Mouse (Mus musculus) heart, embryonic 15.5 days (tissue): ENCODE data around the gene Pcgf3. TPM values are rescaled to one million over a fixed set of nuclear protein-coding genes. Genes with fewer than 3 reads are reported as not detected.

Experiments
- ATAC-seq: fragments of 200-750 bp; cut with Nextera tagmentation; replicated peaks from 2 replicates; pipeline ENCODE4 v1.8.0; 2017; ENCODE audit warnings: low read depth, moderate TSS enrichment; ENCODE audit not compliant: insufficient number of reproducible peaks, insufficient read depth, low FRiP score
- H3K27ac ChIP-seq: fragments of 300-500 bp; sonication (generic); 2 replicates; pipeline ENCODE4 v1.5.1; 2015; ENCODE audit warnings: mild to moderate bottlenecking, inconsistent platforms
- H3K27me3 ChIP-seq: fragments of 300-500 bp; sonication (generic); 2 replicates; pipeline ENCODE4 v1.6.1; 2015; ENCODE audit warnings: inconsistent platforms
- H3K36me3 ChIP-seq: fragments of 300-500 bp; sonication (generic); 2 replicates; pipeline ENCODE4 v1.6.1; 2015; ENCODE audit warnings: mild to moderate bottlenecking, inconsistent platforms
- H3K4me1 ChIP-seq: fragments of 300-500 bp; sonication (generic); replicated peaks from 2 replicates; pipeline ENCODE4 v1.6.1; 2015; ENCODE audit warnings: inconsistent platforms
- H3K4me2 ChIP-seq: fragments of 300-500 bp; sonication (generic); 2 replicates; pipeline ENCODE4 v1.6.1; 2015; ENCODE audit warnings: inconsistent platforms, mild to moderate bottlenecking, moderate library complexity
- H3K4me3 ChIP-seq: fragments of 300-500 bp; sonication (generic); 2 replicates; pipeline ENCODE4 v1.5.1; 2015; ENCODE audit warnings: mild to moderate bottlenecking, inconsistent platforms
- H3K9ac ChIP-seq: fragments of 300-500 bp; sonication (generic); 2 replicates; pipeline ENCODE4 v1.6.1; 2015; ENCODE audit warnings: mild to moderate bottlenecking, inconsistent platforms
- H3K9me3 ChIP-seq: fragments of 300-500 bp; sonication (generic); replicated peaks from 2 replicates; pipeline ENCODE4 v1.6.1; 2016; ENCODE audit warnings: inconsistent platforms
- WGBS: fragments of 180-500 bp; shearing (Covaris S2); methylation state at CpG from one replicate; pipeline ENCODE4 v1.1.7; 2015; ENCODE audit warnings: mixed read lengths; 5-methylcytosine and 5-hydroxymethylcytosine counted together
- polyA plus RNA-seq: library from polyadenylated mRNA; unstranded; fragments of >200 nt; fragmentation: Nextera tagmentation; extraction: Ambion mirVana; gene quantifications from 2 replicates; pipeline ENCODE4 v1.2.1, GENCODE M21; 2015

Pcgf3 gene
- polyA plus RNA-seq, 1 experiment from 2014 or later, result 15.2 TPM

DNA sequence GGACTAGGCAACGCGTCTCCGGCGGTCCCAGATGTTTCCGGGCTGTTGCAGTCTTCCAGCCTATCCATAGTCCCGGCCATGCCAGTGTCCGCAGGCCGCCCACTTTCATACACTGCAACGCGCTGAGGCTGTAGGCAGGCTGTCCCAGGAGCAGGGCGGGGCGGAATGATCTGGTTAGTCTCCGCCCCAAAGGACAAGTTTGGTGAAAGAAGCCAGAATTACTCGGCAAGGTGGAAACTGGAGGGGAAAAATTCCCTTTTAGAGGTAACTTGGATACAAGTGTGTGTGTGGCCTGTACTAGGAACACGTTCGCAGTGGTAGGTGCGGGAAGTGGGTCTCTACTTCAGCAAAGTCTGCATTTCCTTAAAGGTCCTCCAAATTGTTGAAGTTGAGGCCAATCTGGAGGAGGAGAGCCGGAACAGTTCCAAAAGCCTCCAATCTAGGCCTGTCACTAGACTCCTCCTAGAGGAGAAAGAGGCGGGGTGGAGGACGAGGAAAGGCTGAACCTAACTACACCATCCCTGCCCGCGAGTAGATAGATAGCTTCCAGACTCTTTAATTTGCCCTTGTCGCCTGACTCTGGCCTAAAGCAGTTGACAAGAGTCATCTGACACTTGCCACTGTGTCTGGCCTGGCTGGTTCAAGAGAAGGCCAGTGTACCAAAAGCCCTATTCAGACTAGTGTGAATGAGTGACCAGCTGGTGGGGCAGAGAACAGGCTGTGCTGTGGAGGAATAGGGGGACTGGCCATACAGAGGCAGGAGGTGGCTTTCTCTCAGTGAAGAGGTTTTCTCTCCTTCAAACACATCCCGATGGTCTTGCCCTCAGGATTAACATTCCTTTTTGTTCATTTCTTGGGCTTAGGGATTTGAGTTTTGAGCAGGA, 12.0 kb upstream of the Pcgf3 start, which contains the start of gene Mfsd7a:
Gene Mfsd7a (minus strand): TSS at position 107 of the 884 bp plus-strand sequence.
- H3K4me1 ChIP-seq, result peaks cover 14% of the 10 kb centered on the region
- peak within 1 kb of the TSS; percentile 49 for H3K4me3 ChIP-seq
- peak within 1 kb of the TSS; percentile 20 for H3K9ac ChIP-seq
- no peaks in the 10 kb centered on the region for H3K9me3 ChIP-seq
- WGBS, result 10% methylated on average over 24 of the region's 24 CpGs
- H3K27me3 ChIP-seq, result no peaks in the 10 kb centered on the region
- H3K36me3 ChIP-seq, result no peaks in the 10 kb centered on the region
- H3K4me2 ChIP-seq, result peak within 1 kb of the TSS; percentile 74
- peak; percentile 86 for ATAC-seq
- peak within 1 kb of the TSS; percentile 35; the same call in 1 of the 2 replicates for H3K27ac ChIP-seq

DNA sequence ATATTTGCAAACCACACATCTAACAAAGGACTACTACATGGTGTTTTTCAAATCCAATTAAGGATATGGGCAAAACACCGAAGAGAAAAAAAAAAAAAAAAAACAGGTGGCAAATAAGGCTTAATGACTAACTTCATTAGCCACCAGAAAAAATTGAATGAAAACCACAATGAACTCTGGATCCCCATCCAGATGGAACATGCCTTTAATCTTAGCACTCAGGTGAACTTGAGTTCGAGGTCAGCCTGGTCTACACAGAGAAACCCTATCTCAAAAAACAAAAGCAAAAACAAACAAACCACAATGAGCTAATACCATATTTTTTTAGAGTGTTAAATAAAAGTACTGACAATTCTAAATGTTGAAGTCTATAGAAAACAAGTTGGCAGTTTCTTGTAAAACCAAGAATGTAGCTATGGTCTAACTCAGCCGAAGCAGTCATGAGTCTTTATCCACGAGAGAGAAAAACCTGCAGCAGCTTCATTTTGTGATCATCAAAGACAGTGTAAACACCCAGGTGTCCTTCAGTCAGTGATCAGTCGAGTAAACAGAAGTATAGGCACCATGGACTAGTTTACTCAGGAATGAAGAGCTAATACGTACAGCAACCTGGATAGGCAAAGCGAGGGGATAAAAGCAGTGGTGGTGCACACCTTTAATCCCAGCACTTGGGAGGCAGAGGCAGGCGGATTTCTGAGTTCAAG, 10.0 kb upstream of the Pcgf3 start:
- Histone ChIP-seq H3K9ac (no peak overlapping the region), H3K9me3 (no peaks in the 10 kb centered on the region), H3K4me2 (no peak overlapping the region), H3K4me3 (no peak overlapping the region), H3K36me3 (no peaks in the 10 kb centered on the region), H3K4me1 (peaks cover 14% of the 10 kb centered on the region), H3K27ac (no peak overlapping the region), H3K27me3 (no peaks in the 10 kb centered on the region)
- no peak for ATAC-seq
- 80% methylated on average over 8 of the region's 8 CpGs for WGBS

DNA sequence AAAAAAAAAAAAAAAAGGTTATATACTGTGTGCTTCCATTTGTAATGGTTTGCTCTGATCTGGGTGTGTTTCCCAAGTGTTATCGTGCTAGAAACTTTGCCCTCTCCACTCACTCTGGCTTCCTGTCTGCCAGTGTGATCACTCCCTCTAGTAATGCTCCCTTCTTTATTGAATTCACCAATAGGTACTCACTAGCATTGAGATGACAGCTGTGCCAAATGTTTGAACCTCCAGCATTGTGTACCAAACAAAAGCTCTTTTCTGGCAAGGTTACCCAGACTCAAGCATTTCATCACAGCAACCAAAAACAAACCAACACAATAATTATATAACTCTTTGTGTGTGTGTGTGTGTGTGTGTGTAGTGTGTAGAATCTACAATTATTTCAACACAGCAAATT, 9.4 kb upstream of the Pcgf3 start:
- H3K27ac ChIP-seq, result no peak overlapping the region
- no peak overlapping the region for H3K4me2 ChIP-seq
- no peaks in the 10 kb centered on the region for H3K9me3 ChIP-seq
- H3K27me3 ChIP-seq, result no peaks in the 10 kb centered on the region
- no peak overlapping the region for H3K9ac ChIP-seq
- ATAC-seq, result no peak
- 80% methylated on average over 1 of the region's 1 CpGs for WGBS
- no peak overlapping the region for H3K4me3 ChIP-seq
- no peaks in the 10 kb centered on the region for H3K36me3 ChIP-seq
- H3K4me1 ChIP-seq, result peaks cover 14% of the 10 kb centered on the region

DNA sequence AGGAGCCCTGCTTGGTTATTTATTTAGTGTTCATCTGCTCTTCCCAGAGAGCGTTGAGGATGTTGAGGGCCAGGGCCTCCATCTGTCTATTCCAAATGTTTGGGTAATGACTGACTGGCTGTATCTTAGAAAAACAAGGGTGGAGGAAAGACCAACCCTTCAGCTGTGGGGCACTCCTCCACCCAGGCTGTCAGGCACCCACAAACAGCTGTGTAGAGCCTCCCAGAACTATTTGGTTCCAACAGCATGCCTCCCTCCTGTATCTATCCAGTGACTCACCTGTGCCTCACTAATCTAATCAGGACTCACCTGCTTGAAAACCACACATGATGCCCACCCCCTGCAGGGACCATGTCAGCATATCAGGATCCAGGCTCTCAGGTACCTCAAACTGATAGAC, 8.6 kb upstream of the Pcgf3 start:
- WGBS, result 82% methylated on average over 1 of the region's 1 CpGs
- Histone ChIP-seq H3K9me3 (no peaks in the 10 kb centered on the region), H3K4me2 (no peak overlapping the region), H3K4me3 (no peak overlapping the region), H3K4me1 (peaks cover 14% of the 10 kb centered on the region), H3K27ac (no peak overlapping the region), H3K27me3 (no peaks in the 10 kb centered on the region), H3K36me3 (no peaks in the 10 kb centered on the region), H3K9ac (no peak overlapping the region)
- ATAC-seq, result no peak

DNA sequence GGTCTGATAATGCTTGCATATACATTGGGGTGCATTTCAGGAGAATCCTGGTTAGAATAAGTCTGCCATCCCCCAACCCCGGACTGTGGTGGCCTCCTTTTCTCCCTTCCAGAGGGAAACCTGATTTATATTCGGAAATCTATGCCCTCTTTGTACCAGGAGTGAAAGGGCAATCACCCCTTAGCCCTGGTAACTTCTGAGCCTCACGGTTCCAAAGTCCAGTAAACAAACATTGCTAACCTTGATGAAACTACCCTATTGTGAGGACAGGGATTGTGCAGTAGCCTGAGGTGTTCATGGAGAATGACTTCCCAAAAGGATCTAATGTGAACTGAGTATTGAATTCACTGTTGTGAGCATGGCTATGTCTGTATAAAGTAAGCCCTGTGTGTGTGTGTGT, 6.9 kb upstream of the Pcgf3 start:
- H3K4me3 ChIP-seq, result no peak overlapping the region
- no peaks in the 10 kb centered on the region for H3K27me3 ChIP-seq
- peaks cover 6% of the 10 kb centered on the region for H3K4me1 ChIP-seq
- no peak overlapping the region for H3K4me2 ChIP-seq
- no peak overlapping the region for H3K27ac ChIP-seq
- no peaks in the 10 kb centered on the region for H3K9me3 ChIP-seq
- WGBS, result 56% methylated on average over 3 of the region's 3 CpGs
- H3K36me3 ChIP-seq, result no peaks in the 10 kb centered on the region
- ATAC-seq, result no peak
- no peak overlapping the region for H3K9ac ChIP-seq

DNA sequence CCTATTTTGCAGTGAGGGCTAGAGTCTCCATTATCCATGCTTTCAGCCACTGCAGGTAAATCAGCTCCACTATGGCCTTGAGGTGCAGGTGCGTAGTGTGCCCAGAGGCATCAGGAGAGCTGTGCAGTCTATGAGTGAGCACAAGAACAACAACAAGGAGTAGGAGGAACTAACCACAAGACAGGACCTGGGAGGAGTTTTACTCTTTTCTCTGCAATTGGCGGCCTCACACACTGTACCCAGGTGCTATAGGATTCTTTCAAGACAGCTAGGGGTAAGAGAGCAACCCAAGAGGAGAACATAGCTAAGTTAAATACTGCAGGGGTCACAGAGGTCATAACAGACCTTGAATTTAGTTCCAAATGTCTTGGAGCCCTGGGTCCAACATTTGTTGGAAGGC, 2.3 kb upstream of the Pcgf3 start:
- 77% methylated on average over 2 of the region's 2 CpGs for WGBS
- ATAC-seq, result no peak

DNA sequence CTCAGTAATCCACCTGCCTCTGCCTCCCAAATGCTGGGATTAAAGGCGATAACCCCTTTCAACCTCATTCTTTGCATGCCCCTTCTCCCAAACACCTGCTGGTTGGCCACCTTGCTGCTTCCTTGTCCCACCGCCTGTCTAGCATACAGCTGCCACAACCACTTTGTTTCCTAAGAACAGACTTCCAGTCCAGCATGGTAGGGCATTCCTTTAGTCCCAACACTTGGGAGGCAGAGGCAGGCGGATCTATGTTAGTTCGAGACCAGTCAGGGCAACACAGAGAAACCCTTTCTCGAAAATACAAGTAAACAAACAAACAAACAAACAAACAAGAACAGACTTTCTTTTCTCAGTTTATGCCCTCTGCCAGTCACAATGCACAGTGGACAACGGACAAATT, 571 bp upstream of the Pcgf3 start:
- Histone ChIP-seq H3K4me3 (peak overlapping the region; percentile 61), H3K4me1 (peaks cover 34% of the 10 kb centered on the region), H3K27me3 (no peaks in the 10 kb centered on the region), H3K36me3 (no peaks in the 10 kb centered on the region), H3K27ac (0 out of 2 replicates have a peak overlapping the region, but pooled peaks have one; percentile 21), H3K9ac (peak overlapping the region; percentile 85), H3K4me2 (peak overlapping the region; percentile 80), H3K9me3 (no peaks in the 10 kb centered on the region)
- WGBS, result 39% methylated on average over 6 of the region's 6 CpGs
- no peak for ATAC-seq

More for the DNA sequence above, 2.3 kb upstream of the Pcgf3 start:
- no peak overlapping the region for H3K4me3 ChIP-seq
- H3K27ac ChIP-seq, result no peak overlapping the region
- peaks cover 22% of the 10 kb centered on the region for H3K4me1 ChIP-seq
- H3K4me2 ChIP-seq, result no peak overlapping the region
- H3K9me3 ChIP-seq, result no peaks in the 10 kb centered on the region
- no peaks in the 10 kb centered on the region for H3K27me3 ChIP-seq
- H3K36me3 ChIP-seq, result no peaks in the 10 kb centered on the region
- no peak overlapping the region for H3K9ac ChIP-seq

DNA sequence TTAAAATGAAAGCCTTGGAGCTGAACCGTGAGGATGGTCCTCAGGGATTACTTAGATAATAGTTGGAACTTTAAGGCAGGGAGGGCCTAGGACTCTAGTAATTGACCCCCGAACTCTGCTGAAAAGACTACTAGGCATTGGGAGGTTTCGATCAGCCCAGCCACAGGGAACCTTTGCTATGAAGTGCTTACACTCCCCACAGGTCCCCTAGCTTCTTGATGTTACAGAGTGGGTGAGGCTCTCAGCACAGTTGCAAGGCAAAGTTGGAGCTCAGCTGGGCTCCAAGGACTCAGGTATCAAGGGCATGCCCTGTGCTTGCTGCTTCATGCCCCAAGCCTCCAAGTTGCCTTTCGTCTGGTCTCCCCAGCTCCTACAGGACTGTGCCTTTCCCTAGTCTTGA, 1.4 kb downstream of the Pcgf3 start:
- peak overlapping the region; percentile 80 for H3K27ac ChIP-seq
- no peak for ATAC-seq
- no peaks in the 10 kb centered on the region for H3K9me3 ChIP-seq
- H3K4me1 ChIP-seq, result peaks cover 49% of the 10 kb centered on the region
- H3K9ac ChIP-seq, result peak overlapping the region; percentile 85
- peak overlapping the region; percentile 61 for H3K4me3 ChIP-seq
- H3K4me2 ChIP-seq, result peak overlapping the region; percentile 80
- WGBS, result 39% methylated on average over 4 of the region's 4 CpGs
- no peaks in the 10 kb centered on the region for H3K36me3 ChIP-seq
- H3K27me3 ChIP-seq, result no peaks in the 10 kb centered on the region

DNA sequence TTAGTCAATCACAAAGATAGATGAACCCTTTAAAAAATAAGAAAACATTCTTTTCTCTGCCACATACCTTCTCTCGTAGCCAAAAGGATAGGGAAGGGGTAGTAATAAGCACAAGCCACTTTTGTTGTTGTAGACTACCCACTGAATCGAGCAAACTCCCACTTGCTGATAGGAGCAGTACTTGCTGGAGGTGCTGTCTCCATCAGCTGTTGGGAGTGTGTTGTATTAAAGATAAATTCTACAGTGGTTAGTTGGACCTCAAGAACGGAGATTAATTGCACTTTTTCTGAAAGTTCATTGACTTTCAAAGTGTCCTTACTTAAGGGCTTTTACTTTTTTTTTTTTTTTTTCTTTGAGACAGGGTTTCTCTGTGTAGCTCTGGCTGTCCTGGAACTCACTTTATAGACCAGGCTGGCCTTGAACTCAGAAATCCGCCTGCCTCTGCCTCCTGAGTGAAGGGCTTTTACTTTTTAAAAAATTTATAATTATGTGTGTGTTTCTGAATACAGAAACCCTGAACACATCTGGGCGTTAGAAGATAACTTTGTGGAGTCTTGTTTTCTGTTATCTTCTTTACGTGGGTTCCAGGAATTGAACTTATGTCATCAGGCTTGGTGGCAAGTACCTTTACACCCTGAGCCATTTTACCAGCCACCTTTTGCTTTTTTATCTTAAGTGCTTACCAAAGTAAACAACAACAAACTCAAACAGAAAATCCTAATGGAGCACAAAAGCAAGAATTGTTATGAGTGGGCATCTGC, 4.3 kb downstream of the Pcgf3 start:
- Histone ChIP-seq H3K9ac (no peak overlapping the region), H3K36me3 (no peaks in the 10 kb centered on the region), H3K4me2 (no peak overlapping the region), H3K27me3 (no peaks in the 10 kb centered on the region), H3K9me3 (no peaks in the 10 kb centered on the region), H3K4me3 (no peak overlapping the region), H3K27ac (no peak overlapping the region), H3K4me1 (peaks cover 53% of the 10 kb centered on the region)
- WGBS, result 55% methylated on average over 6 of the region's 6 CpGs
- no peak for ATAC-seq

DNA sequence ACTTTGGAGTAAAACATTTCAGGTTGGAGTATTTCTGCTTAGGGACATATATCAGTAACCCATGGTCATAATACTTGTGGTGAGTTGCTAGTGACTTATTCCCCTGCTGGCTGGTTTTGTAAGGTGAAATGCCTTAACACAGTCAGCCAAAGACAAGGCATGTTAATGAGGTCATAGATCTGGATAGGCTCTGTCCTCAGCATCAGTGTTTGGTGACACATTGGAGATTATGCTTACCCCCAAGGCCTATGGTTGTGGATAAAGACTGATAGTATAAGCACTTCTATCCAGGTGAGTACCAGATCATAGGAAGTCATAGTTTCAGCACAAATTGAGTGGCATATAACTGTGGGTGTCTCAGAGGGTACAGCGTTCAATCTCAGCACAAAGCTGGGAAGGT, 5.6 kb downstream of the Pcgf3 start:
- WGBS, result 97% methylated on average over 1 of the region's 1 CpGs
- Histone ChIP-seq H3K4me1 (peaks cover 48% of the 10 kb centered on the region), H3K27me3 (no peaks in the 10 kb centered on the region), H3K36me3 (no peaks in the 10 kb centered on the region), H3K27ac (no peak overlapping the region), H3K9ac (no peak overlapping the region), H3K4me3 (no peak overlapping the region), H3K4me2 (no peak overlapping the region), H3K9me3 (no peaks in the 10 kb centered on the region)
- no peak for ATAC-seq

DNA sequence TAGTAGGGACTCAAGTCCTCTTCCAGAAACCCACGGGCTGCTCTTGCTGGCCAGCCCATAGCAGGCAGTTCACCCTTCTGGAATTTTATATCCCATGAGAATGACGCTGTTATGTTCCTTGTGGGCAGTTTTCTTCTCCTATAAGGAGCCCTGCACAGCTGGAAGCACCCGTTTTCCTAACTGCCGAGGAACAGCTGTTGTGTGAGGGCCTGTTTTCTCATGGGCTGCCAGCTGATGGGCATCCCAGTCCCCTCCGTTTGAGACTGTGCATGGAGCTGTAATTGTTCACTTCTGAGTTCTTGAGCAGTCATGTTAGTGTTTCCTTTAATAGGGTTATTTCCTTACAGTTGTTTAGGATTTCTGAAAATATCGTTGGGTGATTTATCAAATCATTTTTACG, 8.6 kb downstream of the Pcgf3 start:
- ATAC-seq, result no peak
- 78% methylated on average over 7 of the region's 7 CpGs for WGBS
- H3K9ac ChIP-seq, result no peak overlapping the region
- H3K36me3 ChIP-seq, result peaks cover 25% of the 10 kb centered on the region
- no peak overlapping the region for H3K4me3 ChIP-seq
- no peaks in the 10 kb centered on the region for H3K27me3 ChIP-seq
- H3K4me1 ChIP-seq, result peaks cover 24% of the 10 kb centered on the region
- no peak overlapping the region for H3K27ac ChIP-seq
- no peak overlapping the region for H3K4me2 ChIP-seq
- H3K9me3 ChIP-seq, result no peaks in the 10 kb centered on the region
